Mouse (Mus musculus) lung, embryonic 14.5 days (tissue): ENCODE data around the gene Cntd1. TPM values are rescaled to one million over a fixed set of nuclear protein-coding genes. Genes with fewer than 3 reads are reported as not detected.

Experiments used
- ATAC-seq: fragments of 200-750 bp; cut with Nextera tagmentation; 2 replicates; pipeline ENCODE4 v1.8.0; 2017; ENCODE audit warnings: mild to moderate bottlenecking, moderate TSS enrichment, moderate library complexity; ENCODE audit not compliant: insufficient read depth
- DNase-seq: peaks from one replicate; pipeline ENCODE4 v3.0.0-alpha.2; 2015
- H3K27ac ChIP-seq: fragments of 300-500 bp; sonication (generic); 2 replicates; pipeline ENCODE4 v1.5.1; 2014; ENCODE audit warnings: low read depth, mild to moderate bottlenecking, moderate library complexity
- H3K27me3 ChIP-seq: fragments of 300-500 bp; sonication (generic); 2 replicates; pipeline ENCODE4 v1.6.1; 2014; ENCODE audit warnings: low read length, control low read depth; ENCODE audit not compliant: insufficient read depth
- H3K36me3 ChIP-seq: fragments of 300-500 bp; sonication (generic); 2 replicates; pipeline ENCODE4 v1.6.1; 2014; ENCODE audit warnings: control low read depth; ENCODE audit not compliant: insufficient read depth
- H3K4me1 ChIP-seq: fragments of 300-500 bp; sonication (generic); 2 replicates; pipeline ENCODE4 v1.6.1; 2014; ENCODE audit warnings: antibody characterized with exemption, control low read depth; ENCODE audit not compliant: insufficient read depth
- H3K4me2 ChIP-seq: fragments of 300-500 bp; sonication (generic); 2 replicates; pipeline ENCODE4 v1.6.1; 2014; ENCODE audit warnings: mild to moderate bottlenecking
- H3K4me3 ChIP-seq: fragments of 300-500 bp; sonication (generic); 2 replicates; pipeline ENCODE4 v1.5.1; 2014; ENCODE audit warnings: low read depth, low read length
- H3K9ac ChIP-seq: fragments of 300-500 bp; sonication (generic); 2 replicates; pipeline ENCODE4 v1.6.1; 2014
- H3K9me3 ChIP-seq: fragments of 300-500 bp; sonication (generic); 2 replicates; pipeline ENCODE4 v1.6.1; 2016; ENCODE audit warnings: low read depth, low read length, control low read depth
- CTCF ChIP-seq: IDR thresholded peaks from 2 replicates; pipeline ENCODE4 v1.5.1; 2016; ENCODE audit warnings: antibody characterized with exemption, low read depth
- WGBS: fragments of 180-500 bp; shearing (Covaris S2); extraction: QIAGEN DNeasy Blood & Tissue Kit; methylation state at CpG from one replicate; pipeline ENCODE4 v1.1.7; 2014; 5-methylcytosine and 5-hydroxymethylcytosine counted together
- polyA plus RNA-seq: library from polyadenylated mRNA; unstranded; fragments of >200 nt; fragmentation: Nextera tagmentation; extraction: Ambion mirVana; gene quantifications from 2 replicates; pipeline ENCODE4 v1.2.1, GENCODE M21; 2014

Gene Cntd1
- polyA plus RNA-seq, 1 experiment from 2014 or later = 1.0 TPM

DNA sequence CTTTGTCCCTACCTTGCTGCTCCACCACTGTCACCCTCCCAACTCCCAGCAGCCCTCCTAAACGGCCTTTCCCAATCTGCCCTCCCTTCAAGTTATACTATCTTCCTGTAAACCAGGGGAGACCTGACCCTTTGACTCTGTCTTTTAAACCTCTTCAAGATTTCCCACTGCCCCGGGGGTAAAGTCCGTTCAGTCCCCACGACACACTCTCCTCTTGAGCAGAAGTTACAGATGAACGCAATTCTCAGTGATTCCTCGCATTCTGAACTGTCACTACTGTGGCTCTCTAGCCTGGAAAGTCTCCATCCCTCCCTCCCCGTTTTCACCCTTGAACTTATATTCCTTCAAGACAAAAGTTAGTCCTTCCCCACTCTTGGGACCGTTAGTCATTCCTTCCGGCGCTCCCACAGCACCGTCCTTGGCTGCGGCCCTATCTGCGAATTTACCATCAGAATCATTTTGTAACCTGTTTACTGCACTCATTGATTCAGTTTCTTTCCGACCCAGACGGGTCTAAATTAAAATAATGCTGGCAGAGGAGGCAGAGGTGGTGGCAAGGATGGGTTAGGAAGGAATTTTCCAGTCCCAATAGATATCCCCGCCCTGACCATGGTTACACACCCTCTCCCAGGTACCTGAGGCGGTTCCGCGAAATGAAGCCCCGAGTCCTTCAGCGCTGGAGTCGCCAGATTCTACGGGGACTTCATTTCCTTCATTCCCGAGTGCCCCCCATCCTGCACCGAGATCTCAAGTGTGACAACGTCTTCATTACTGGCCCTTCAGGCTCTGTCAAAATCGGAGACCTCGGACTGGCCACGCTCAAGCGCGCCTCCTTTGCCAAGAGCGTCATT lies 15.4 kb upstream of the Cntd1 start:
- Histone ChIP-seq H3K9ac (no peak overlapping the region), H3K27ac (no peak overlapping the region), H3K4me2 (peak overlapping the region; percentile 100; the same call in 1 of the 2 replicates), H3K36me3 (peaks cover 3% of the 10 kb centered on the region; the same call in 1 of the 2 replicates), H3K4me3 (peak overlapping the region; percentile 11; the same call in 1 of the 2 replicates), H3K27me3 (peaks cover 38% of the 10 kb centered on the region), H3K9me3 (no peaks in the 10 kb centered on the region), H3K4me1 (peaks cover 25% of the 10 kb centered on the region)
- TF ChIP-seq CTCF = no peak
- DNase-seq = no peak
- WGBS = 14% methylated on average over 32 of the region's 32 CpGs
- no peak for ATAC-seq

- Histone ChIP-seq H3K4me2 (no peak overlapping the region), H3K27me3 (peaks cover 38% of the 10 kb centered on the region), H3K9me3 (no peaks in the 10 kb centered on the region), H3K4me1 (peaks cover 22% of the 10 kb centered on the region), H3K4me3 (no peak overlapping the region), H3K27ac (no peak overlapping the region), H3K9ac (no peak overlapping the region), H3K36me3 (no peaks in the 10 kb centered on the region)
- WGBS = 28% methylated on average over 3 of the region's 3 CpGs
- no peak for TF ChIP-seq CTCF
- ATAC-seq = no peak
- no peak for DNase-seq
Measured at GRCm38 (mm10) chr11:101263989-101264280, 14.9 kb upstream of the Cntd1 start.

DNA sequence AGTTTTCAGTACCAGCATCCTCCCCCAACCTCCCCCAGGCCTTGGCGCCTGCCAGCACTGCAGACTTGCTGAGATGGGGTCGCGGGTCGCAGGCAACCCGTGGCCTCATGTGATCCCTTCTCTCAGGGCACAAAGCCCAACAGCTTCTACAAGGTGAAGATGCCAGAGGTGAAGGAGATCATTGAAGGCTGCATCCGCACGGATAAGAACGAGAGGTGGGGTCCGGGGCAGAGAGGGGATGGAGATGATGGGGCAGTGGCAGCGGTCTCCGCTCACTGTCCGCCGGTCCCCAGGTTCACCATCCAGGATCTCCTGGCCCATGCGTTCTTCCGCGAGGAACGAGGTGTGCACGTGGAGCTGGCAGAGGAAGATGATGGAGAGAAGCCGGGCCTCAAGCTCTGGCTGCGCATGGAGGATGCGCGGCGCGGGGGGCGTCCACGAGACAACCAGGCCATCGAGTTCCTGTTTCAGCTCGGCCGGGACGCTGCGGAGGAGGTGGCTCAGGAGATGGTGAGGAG lies 13.8 kb upstream of the Cntd1 start:
- WGBS = 8% methylated on average over 31 of the region's 31 CpGs
- H3K36me3 ChIP-seq = no peaks in the 10 kb centered on the region
- peaks cover 38% of the 10 kb centered on the region for H3K27me3 ChIP-seq
- no peak overlapping the region for H3K27ac ChIP-seq
- H3K9ac ChIP-seq = peak overlapping the region; percentile 43
- DNase-seq = peak; percentile 55
- peaks cover 16% of the 10 kb centered on the region for H3K4me1 ChIP-seq
- no peak for ATAC-seq
- no peak for TF ChIP-seq CTCF
- peak overlapping the region; percentile 29 for H3K4me3 ChIP-seq
- no peaks in the 10 kb centered on the region for H3K9me3 ChIP-seq
- peak overlapping the region; percentile 64 for H3K4me2 ChIP-seq

GRCm38 (mm10) chr11:101265906-101266305 lies 12.9 kb upstream of the Cntd1 start:
- Histone ChIP-seq H3K27ac (no peak overlapping the region), H3K9me3 (no peaks in the 10 kb centered on the region), H3K9ac (no peak overlapping the region), H3K4me1 (peaks cover 16% of the 10 kb centered on the region), H3K27me3 (peaks cover 38% of the 10 kb centered on the region), H3K4me2 (peak overlapping the region; percentile 64), H3K4me3 (no peak overlapping the region; the same call in 1 of the 2 replicates), H3K36me3 (no peaks in the 10 kb centered on the region)
- ATAC-seq (no peak), DNase-seq (no peak)
- TF ChIP-seq CTCF = no peak
- 36% methylated on average over 6 of the region's 6 CpGs for WGBS

GRCm38 (mm10) chr11:101269577-101270116 lies 9.2 kb upstream of the Cntd1 start:
- Histone ChIP-seq H3K36me3 (no peaks in the 10 kb centered on the region), H3K27me3 (peaks cover 9% of the 10 kb centered on the region), H3K4me3 (no peak overlapping the region), H3K4me1 (peaks cover 12% of the 10 kb centered on the region; the same call in 1 of the 2 replicates), H3K4me2 (peak overlapping the region; percentile 29; the same call in 1 of the 2 replicates), H3K9me3 (no peaks in the 10 kb centered on the region), H3K9ac (peak overlapping the region; percentile 20), H3K27ac (no peak overlapping the region)
- DNase-seq (peak; percentile 58), ATAC-seq (no peak)
- WGBS = 7% methylated on average over 10 of the region's 10 CpGs
- no peak for TF ChIP-seq CTCF

- no peak overlapping the region for H3K27ac ChIP-seq
- no peak for TF ChIP-seq CTCF
- no peaks in the 10 kb centered on the region for H3K27me3 ChIP-seq
- H3K4me2 ChIP-seq = no peak overlapping the region
- no peak overlapping the region for H3K4me3 ChIP-seq
- H3K4me1 ChIP-seq = peaks cover 13% of the 10 kb centered on the region
- no peaks in the 10 kb centered on the region for H3K9me3 ChIP-seq
- H3K36me3 ChIP-seq = no peaks in the 10 kb centered on the region
- 92% methylated on average over 3 of the region's 3 CpGs for WGBS
- ATAC-seq (no peak), DNase-seq (no peak)
- no peak overlapping the region for H3K9ac ChIP-seq
Measured at GRCm38 (mm10) chr11:101272446-101272845, 6.4 kb upstream of the Cntd1 start.

DNA sequence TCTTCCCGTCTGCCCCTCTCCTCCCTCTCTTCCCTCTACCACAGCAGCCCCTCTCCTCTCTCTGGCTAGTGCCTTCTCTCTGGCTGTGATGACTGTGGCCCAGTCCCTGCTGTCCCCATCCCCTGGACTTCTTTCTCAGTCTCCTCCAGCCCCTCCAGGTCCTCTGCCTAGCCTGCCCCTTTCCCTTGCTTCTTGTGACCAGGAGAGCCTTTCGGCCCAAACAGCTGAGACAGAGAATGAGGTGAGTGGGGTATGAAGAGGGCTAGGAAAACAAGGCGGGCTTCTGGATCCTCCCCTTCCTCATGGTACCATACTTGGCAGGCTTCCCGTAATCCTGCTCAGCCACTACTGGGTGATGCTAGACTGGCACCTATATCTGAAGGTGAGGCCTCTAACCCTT lies 3.5 kb upstream of the Cntd1 start:
- TF ChIP-seq CTCF = no peak
- peaks cover 16% of the 10 kb centered on the region for H3K4me1 ChIP-seq
- ATAC-seq = no peak
- no peaks in the 10 kb centered on the region for H3K36me3 ChIP-seq
- no peak overlapping the region for H3K27ac ChIP-seq
- H3K9me3 ChIP-seq = no peaks in the 10 kb centered on the region
- no peak overlapping the region for H3K4me2 ChIP-seq
- 58% methylated on average over 4 of the region's 4 CpGs for WGBS
- no peak for DNase-seq
- no peak overlapping the region for H3K9ac ChIP-seq
- no peak overlapping the region for H3K4me3 ChIP-seq
- H3K27me3 ChIP-seq = no peaks in the 10 kb centered on the region
